Mouse (Mus musculus): ENCODE data around the gene Wdr41.

- TF ChIP-seq CTCF (IDR thresholded peaks at IDR 0.05; ENCODE audit: low read depth) (no peak), EP300 (IDR thresholded peaks at IDR 0.05; ENCODE audit: low read depth) (no peak)
Measured at GRCm38 (mm10) chr13:95019345-95019744, 43.2 kb downstream of the Wdr41 start.
